Mouse (Mus musculus): ENCODE data around the gene Wnt1.

Wnt1 gene

GRCm38 (mm10) chr15:98839161-98839560, 49.5 kb downstream of the Wnt1 start:
- DNase-seq, result no peak

- DNase-seq, result no peak
Observed at GRCm38 (mm10) chr15:98839671-98840585, 50.3 kb downstream of the Wnt1 start.
